In genomic region chr7:16794886-16795285, GRCm38 (mm10) we compare ENCODE assay signal across 22 mouse cellular contexts.
"Had no signal": no experiment of that assay in that cellular context is flagged by ENCODE, and none has a peak within 500 bp of the region (broad histone marks: within the 10 kb centered on the region; RNA-seq: fewer than 3 reads in every experiment).

No protein-coding gene starts in this region.

- H3K4me1 ChIP-seq: hindbrain, embryonic 13.5 days; hindbrain, embryonic 15.5 days; kidney, embryonic 15.5 days; limb, embryonic 13.5 days; limb, embryonic 15.5 days had no signal

- H3K4me3 ChIP-seq: gastrocnemius, adult 2 months; heart, embryonic 13.5 days; heart, embryonic 15.5 days; hindbrain, embryonic 13.5 days; hindbrain, embryonic 15.5 days; kidney, embryonic 15.5 days; limb, embryonic 13.5 days; limb, embryonic 15.5 days had no signal

- DNase-seq: gastrocnemius, adult 2 months; gastrocnemius, postnatal 10 days; gastrocnemius, postnatal 25 days; heart, adult 18-20 months; heart, postnatal 14 days; heart, postnatal 36 days; kidney, adult 11 months; kidney, adult 2 months; kidney, adult 9 months; kidney, postnatal 14 days; kidney, postnatal 36 days; layer of hippocampus, adult 9-11 months; left cerebral cortex, postnatal 4 days had no signal

- H3K36me3 ChIP-seq: hindbrain, embryonic 15.5 days had no signal

- H3K27ac ChIP-seq: gastrocnemius, adult 2 months; heart, embryonic 13.5 days; heart, embryonic 15.5 days; hindbrain, embryonic 13.5 days; hindbrain, embryonic 15.5 days; hindbrain, postnatal 0 days; kidney, embryonic 15.5 days; kidney, postnatal 0 days; limb, embryonic 13.5 days; limb, embryonic 15.5 days had no signal

- H3K27me3 ChIP-seq: heart, embryonic 13.5 days; heart, embryonic 15.5 days; hindbrain, embryonic 13.5 days; hindbrain, embryonic 15.5 days; kidney, embryonic 15.5 days; limb, embryonic 13.5 days; limb, embryonic 15.5 days had no signal
